ENCODE assay signal across 8 mouse cellular contexts in genomic region chr9:45828291-45828963, GRCm38 (mm10). TPM values are rescaled to one million over a fixed set of nuclear protein-coding genes. Genes with fewer than 3 reads are reported as not detected.
DNase-seq lines count a peak whose midpoint lies in the region; ATAC-seq lines count a peak whose summit lies in the region.

Cep164 (minus strand) TSS chr9:45828691.

- peak; percentile 99 for ATAC-seq in inflammation-experienced regulatory T-cells, adult 6 months
- peak; percentile 99 for ATAC-seq in megakaryocyte-erythroid progenitor cell, adult 5-6 weeks (replicated peaks; ENCODE audit: low FRiP score, low TSS enrichment, poor library complexity, severe bottlenecking)

- DNase-seq in adrenal gland, adult (ENCODE audit: inconsistent age in 2 of 2, low spot score in 1 of 2): peak; percentile 92 to 96
- peak; percentile 96 for DNase-seq in embryo, embryonic 10.5 days (ENCODE audit: low spot score)
- peak; percentile 87 for DNase-seq in gastrocnemius, postnatal 14 days
- peak; percentile 89 to 91 for DNase-seq in left cerebral cortex, postnatal 10 days (ENCODE audit: extremely low spot score in 1 of 2, low spot score in 2 of 2)
- DNase-seq in right cerebral cortex, postnatal 25 days: peak; percentile 88
- peak; percentile 84 for DNase-seq in urinary bladder, postnatal 4 days (ENCODE audit: low spot score in 2 of 2)

- intact Hi-C loops in gastrocnemius, postnatal 14 days (cut with DNase I; ENCODE audit: low total_unique reads): no loop called here
- intact Hi-C loops in left cerebral cortex, postnatal 10 days (cut with DNase I): no loop called here

RNA-seq across cellular contexts. Expression of gene Cep164, which starts in this region (rescaled TPM):
- 1 to 10 TPM; 2.7 to 3.7 TPM for total RNA-seq in gastrocnemius, postnatal 14 days (2021)
- 10 to 100 TPM in 2 of 3 experiments, 1 to 10 TPM in 1; 9.2 to 12.9 (median 10.2) TPM for polyA plus RNA-seq in inflammation-experienced regulatory T-cells, adult 6 months (2017; shearing (Covaris generic))
- 10 to 100 TPM; 20.5 to 22.2 TPM for total RNA-seq in left cerebral cortex, postnatal 10 days (2021)
- 15.8 and 30.3 TPM in 2 replicates for total RNA-seq in megakaryocyte-erythroid progenitor cell, adult 5-6 weeks (2014; fragmentation: Nextera tagmentation)
- total RNA-seq in megakaryocyte-erythroid progenitor cell, adult 5-6 weeks (2017): 10.6 and 11.1 TPM in 2 replicates

Comparison
In these comparisons a context has a peak if more than half of its experiments do, and no peak if none do; other contexts are left out.
1. Peak in every context shown above with its lines: DNase-seq and ATAC-seq.